Mouse (Mus musculus) granulocyte monocyte progenitor cell, adult 5-6 weeks (primary cell): ENCODE measurements around the gene Tapt1. TPM values are rescaled to one million over a fixed set of nuclear protein-coding genes. Genes with fewer than 3 reads are reported as not detected.
A peak's percentile ranks its signal among the peaks of the same experiment; 100 is the strongest.
"Not testable (repeated sequence)": the region's sequence is repeated elsewhere in the genome, so short reads cannot be mapped to it uniquely, and the experiment has no call there.

Source experiments
- ATAC-seq: replicated peaks from 2 replicates; pipeline ENCODE4 v1.8.0; 2016; ENCODE audit warnings: mild to moderate bottlenecking, moderate TSS enrichment, inconsistent platforms; ENCODE audit not compliant: poor library complexity, severe bottlenecking
- total RNA-seq, 2 experiments: library from RNA; stranded (forward) in 1 of 2; stranded (reverse) in 1 of 2; fragments of 200-712, 200-1000 nt in 1 of 2; fragments of >200 nt in 1 of 2; fragmentation: Nextera tagmentation in 1 of 2; gene quantifications; 2 replicates each; pipeline ENCODE4 v1.2.3; 2014 to 2017

The Tapt1 gene
- total RNA-seq (2014; fragmentation: Nextera tagmentation) (25.5 and 46.5 TPM in 2 replicates), total RNA-seq (2017) (45.6 and 64.7 TPM in 2 replicates)

DNA sequence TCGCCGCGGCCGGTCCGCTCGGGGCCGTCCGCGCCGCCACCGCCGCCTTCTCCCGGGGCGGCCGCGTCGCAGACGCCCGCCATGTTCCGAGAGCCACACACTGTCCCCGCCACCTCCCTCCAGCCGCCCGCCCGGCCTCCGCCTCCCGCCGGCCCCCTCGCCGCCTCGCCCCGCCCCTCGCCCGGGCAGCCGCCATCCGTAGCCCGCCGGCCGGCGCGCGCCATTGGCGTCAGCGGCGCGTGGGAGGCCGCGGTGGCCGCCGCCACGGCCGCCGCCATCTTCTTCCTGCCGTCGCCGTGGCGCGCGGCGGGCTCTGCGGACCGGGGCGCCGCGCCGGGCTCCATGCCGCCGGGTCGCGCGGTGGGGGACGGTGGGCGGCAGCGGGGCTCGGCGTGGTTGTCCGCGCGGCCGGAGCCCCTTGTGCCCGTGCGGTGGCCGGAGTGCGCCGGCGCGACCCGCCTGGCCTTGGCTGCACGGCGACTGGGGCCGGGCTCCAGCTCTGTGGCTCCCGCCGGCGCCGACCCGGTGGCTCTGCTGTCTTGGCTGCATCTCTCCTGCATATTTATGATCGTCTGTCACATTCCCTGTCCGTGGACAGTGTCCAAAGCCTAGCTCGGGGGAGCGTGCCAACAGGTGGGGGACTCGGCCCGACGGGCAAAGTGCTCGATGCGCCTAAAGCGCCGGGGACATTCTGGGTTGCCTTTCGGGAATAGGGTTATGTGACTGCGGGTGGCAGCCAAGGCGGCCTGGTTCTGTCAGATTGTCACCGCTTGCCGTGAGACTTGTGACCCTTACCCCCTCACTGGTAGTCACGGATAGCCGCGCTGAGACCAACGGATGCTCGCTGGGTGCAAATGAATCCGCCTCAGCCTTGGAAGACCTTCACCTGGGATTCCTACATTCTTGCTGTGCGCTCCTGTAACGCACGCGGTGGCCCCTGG lies at the start of gene Tapt1:
Gene Tapt1, minus strand, starts transcription at position 106 of the 941 bp plus-strand sequence.
- ATAC-seq = peak; percentile 65

DNA sequence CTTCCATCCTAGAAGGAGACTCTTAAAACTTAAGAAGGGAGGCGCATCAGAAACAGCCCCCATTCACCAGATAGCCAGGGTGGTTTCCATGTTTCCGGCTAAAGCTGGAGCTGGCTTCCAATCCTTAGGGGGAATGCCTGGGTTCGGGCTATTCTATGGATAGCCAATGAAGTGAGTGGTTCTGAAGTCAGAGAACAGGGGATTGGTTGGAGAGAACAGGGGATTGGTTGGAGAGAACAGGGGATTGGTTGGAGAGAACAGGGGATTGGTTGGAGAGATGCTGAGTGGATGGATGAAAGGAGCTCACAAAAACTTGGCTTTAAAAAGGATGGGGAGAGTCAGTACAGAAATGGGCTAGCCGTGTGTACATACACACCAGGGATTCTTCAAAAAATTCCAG lies 45.1 kb upstream of the Tapt1 start:
- no peak for ATAC-seq

DNA sequence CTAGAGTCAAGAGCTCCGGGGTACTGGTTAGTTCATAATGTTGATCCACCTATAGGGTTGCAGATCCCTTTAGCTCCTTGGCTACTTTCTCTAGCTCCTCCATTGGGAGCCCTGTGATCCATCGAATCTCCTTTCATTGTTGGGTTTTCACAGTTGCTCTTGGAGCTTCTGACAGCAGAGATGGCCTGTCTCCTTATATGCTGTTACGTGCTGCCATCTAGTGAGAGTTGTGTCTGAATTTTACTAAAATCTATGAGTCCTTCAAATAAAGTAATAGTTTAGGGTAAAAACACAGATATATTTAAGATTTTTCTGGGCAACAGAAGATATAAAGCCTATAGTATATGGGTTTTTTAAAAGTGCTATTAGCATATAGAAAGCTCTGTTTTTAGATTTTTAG lies 42.1 kb upstream of the Tapt1 start:
- not testable (repeated sequence) for ATAC-seq

DNA sequence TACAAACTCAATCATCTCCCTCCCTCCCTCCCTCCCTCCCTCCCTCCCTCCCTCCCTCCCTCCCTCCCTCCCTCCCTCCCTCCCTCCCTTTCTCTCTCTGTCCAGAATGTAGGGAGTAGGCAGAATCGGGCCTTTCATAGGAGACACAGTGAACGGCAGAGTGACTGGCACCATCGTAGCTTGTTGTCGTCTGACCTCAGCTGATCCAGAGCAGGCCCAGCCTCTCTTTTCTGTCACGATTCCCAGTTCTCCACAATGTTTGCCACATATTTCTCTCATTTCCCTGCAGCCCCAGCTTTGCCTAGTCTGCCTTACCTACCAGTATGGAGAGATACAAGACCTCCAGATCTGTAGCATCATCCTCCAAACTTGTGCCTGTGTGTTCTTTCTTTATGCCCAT lies 35.3 kb upstream of the Tapt1 start:
- no peak for ATAC-seq

DNA sequence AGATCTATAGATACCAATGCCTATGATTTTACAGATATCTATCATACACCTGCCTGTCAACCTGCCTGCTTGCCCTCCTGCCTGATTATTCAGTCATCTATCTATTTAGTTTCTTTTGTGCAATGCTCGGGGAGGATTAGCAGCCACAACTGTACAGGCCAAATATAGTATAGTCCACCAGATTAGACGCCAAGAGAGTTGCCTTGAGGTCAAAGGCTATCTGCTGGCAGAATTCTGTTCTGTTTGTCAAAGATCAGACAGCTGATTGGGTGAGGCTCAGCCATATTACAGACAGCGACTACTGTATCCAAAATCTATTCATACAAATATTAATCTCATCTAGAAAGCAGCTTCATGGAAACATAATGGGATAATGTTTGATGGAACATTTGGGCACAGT lies 34.7 kb upstream of the Tapt1 start:
- ATAC-seq = no peak

DNA sequence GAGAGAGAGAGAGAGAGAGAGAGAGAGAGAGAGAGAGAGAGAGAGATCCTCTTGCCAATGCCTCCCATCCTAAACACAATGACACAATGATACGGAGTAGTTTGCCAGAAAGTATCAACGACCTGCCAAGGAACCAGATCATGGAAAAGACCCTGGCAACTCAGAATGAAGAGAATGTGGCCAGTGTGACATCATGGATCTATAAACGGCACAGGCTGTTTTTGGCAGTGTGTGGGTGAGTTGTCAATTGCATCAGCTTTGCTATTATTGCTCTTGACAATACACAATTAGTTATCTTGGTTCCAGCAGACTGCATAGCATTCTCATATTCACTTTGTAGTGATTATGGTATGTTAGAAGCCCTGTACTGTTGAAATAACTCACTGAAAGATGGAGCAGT lies 33.3 kb upstream of the Tapt1 start:
- no peak for ATAC-seq

DNA sequence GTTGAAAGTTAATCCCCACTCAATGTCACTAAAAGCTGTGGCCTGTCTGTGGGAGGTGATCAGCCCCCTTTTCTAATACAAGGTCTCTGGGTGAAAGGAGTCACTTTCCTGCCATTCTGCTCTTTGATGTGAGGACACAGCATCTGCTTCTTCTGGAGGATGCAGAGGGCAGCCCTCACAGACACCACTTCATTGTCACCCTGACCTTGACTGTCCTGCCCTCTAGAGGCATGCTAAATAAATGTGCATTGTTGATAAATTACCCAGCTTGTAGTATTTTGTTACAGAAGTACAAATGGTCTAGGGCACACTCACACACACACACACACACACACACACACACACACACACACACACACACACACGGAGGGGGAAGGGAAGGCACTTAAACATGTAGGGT lies 31.7 kb upstream of the Tapt1 start:
- peak; percentile 47 for ATAC-seq

DNA sequence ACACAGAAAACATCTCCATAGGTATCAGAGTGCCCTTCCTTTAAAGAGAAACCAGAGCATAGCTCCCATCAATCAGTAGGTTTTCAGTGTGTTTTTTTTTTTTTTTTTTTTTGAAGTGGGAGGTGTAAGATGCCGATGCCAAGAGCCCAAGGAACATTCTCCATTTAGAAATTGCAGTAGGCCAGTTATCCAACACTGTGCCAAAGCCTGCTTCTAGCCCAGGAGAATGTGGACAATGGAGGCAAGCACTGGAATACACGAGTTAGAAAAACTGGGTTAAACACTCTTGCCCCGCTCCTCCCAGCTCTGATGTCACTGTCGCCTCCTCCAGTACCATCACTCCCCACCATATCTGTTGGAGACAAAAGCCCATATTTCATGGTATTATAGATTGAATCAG lies 31.0 kb upstream of the Tapt1 start:
- no peak for ATAC-seq

DNA sequence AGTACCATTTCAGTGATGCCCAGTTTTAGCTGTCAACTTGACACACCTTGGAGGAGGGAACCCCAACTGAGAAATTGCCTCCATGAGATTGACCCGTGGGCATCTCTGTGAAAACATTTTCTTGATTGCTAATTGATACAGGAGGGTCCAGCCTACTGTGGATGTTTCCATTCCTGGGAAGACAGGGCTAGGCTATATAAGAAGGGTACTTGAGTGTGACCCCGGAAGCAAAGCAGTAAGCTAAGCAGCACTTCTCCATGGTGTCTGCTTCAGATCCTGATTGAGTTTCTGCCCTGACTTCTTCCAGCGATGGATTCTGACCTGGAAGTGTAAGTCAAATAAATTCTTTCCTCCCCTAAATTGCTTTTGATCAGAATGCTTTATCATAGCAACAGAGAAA lies 30.1 kb upstream of the Tapt1 start:
- no peak for ATAC-seq

DNA sequence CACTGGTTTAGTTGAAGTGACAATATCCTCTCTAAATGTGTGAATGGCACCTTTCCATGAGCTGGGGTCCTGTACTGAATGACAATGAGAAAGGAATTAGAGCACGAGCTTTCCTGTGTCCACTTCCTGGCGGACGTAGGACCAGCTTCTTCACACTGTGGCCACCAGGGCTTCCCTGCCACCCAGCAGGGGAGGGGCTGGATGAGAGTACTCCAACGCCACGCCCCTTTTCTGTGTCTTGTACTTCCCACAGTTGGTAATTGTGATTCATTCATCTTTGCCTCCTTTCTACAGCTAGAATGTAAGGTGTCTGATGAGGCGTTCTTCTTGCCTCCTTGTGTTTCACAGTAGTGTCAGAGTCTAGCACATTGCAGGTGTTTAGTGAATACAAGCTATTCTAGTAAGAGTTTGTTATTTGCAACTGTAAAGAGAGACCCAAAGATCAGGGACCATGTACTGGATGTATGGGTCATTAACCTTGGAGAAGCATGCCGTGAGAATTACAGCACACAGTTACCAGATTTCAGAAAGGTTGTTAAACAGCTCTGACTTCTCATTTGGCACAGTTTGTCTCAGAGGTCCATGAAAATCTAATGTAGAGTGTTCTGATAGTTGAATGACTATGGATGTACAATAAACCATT lies 29.5 kb upstream of the Tapt1 start:
- peak; percentile 86 for ATAC-seq

DNA sequence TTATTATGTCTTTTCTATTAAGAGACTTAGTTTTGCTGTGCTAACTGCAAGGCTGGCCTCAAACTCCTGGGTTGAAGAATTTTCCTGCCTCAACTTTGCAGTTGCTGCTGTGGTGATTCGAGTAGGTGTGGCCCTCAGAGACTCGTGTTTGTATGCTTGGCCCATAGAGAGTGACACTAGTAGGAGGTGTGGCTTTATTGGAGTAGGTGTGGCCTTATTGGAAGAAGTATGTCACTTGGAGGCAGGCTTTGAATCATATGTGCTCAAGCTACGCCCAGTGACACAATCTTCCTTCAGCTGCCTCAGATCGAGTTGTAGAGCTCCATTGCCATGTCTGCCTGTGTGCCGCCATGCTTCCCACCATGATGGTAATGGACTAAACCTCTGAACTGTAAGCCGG lies 27.0 kb upstream of the Tapt1 start:
- no peak for ATAC-seq

DNA sequence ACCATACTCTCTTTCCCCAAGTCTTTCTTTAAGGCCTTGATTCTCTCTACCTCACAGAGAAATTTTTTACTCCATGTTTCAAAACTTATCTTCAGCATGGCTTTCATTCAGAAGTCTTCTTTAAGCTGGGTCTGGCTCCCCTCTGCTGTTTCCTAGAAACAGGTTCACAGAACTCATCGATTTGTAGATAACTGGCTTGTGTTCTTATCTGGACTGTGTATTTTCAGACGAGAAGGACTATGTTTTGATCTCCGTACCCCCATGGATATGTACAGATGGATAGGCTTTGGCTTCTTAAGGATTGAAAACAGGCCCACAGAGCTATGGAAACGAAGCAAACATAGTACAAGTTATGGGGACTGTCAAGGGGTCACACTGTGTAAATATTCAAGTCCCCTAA lies 26.0 kb upstream of the Tapt1 start:
- ATAC-seq = no peak

DNA sequence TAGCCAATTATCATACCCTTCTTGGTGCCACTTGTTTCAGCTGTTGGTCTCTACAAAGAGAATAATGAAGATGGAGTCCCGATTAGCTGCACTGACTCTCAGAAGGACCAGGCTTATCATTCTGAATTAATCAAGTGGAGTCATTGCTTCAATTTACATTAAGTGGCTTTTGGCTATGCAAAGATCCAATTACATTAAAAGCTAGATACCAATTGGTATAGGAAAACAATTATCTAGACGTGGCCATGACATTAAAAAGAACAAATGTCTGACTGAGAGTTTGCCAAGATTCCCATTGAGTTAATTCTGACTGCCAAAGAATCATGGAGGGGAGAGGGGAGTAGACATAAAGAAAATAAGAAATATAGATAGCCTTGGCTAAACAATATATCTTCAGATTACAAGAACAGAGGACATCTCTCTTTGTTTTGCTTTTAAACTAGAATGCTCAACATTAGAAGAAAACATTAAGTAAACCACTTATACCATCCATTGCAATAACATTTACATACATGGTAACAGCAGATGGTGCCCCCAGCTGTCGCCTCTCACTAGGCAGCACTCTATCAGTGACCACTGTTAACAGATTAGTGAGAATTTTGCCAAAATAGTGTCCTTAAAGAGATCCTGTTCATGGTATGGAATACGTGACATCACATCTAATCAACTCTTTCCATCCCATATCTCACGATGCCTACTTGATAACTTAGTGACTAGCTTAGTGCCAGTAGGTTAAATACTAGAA lies 24.0 kb upstream of the Tapt1 start:
- no peak for ATAC-seq

DNA sequence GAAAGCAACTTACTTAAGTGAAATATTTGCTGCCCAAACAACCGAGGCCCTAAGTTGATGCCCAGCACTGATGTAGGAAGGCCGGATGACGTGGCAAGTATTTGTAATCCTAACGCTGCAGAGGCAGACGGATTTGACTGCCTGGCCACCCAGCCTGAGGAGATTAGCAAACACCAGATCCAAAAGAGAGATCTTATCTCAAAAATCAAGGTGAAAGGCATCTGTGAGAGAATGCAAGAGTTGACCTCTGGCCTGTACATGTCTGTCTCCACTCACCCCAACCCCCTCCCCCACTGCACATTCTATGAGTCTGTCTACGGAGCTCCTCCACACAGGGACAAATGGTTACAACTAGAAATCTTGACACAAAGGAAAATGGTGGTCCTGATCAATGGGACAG lies 22.9 kb upstream of the Tapt1 start:
- ATAC-seq = no peak

DNA sequence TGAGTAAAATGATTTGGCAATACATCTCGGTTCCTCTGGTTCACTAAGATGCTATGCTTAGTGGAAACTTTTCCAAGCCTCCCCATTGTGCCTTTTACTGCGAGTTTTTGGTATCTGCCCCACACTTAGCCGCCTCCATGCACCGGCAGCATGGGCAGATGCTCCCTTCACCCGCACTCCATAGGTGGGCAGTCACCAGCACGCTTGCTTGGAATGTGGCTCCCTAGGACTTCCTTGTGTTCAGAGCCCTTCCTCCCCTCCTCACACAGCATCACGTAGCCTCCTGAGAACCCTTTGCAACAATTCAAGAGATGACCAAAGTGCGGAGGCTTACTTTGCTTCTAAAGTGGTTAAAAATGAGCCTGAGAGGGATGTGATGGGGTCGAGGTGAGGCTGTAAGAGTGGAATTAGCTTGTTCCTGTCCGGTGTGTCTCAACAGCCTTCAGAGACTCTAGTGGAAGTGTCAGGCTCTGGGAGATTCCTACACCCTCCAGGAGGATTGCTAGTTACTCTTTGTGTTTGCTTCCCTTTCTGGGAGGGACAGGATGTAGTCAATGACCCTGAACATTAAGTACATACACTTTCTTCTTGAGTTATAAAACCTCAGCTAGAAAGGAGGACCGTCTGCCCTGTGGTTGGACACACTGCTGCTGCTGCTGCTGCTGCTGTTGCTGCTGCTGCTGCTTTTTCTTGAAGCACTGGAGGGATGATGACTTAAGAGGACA lies 20.2 kb upstream of the Tapt1 start:
- 0 out of 2 replicates have a peak, but pooled peaks have one; percentile 17 for ATAC-seq

DNA sequence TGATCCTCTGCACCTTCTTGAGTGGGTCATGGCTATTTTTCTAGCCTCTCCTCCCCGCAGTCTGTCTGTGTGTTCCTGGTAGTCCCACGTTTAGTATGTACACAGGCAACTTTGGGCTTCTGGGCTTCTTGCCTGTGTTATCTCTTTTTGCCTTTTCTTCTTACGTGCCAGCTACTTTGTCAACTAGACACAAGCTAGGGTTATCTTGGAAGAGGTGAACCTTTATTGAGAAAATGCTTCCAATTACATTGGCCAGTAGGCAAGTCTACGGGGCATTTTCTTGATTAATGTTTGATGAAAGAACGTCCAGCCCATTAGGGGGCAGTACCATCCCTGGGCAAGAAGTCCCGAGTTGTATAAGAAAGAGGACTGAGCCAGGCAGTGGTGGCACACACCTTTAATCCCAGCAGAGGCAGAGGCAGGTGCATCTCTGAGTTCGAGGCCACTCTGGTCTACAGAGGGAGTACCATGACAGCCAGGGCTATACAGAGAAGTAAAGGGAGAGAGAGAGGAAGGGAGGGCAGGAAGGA lies 18.5 kb upstream of the Tapt1 start:
- ATAC-seq = peak; percentile 13; the same call in 1 of the 2 replicates

DNA sequence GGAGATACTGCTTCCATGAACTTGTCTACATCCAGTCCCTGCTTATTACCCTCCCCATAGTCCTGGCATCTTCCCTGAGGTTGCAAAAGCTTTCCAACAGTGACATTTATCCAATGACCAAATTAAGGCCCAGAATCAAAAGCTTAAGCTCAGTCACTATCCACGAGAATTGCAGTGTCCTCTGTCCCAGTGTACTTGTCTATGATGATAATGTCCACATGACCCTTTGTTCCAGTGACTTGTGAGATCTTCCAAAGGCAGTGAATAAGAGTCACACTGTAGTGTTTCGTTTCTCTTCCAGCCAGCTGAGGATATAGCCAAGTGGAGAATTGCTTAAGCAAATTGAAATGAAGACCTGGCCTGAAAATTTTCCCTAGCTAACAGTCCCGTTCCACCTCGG lies 16.4 kb upstream of the Tapt1 start:
- ATAC-seq = no peak

DNA sequence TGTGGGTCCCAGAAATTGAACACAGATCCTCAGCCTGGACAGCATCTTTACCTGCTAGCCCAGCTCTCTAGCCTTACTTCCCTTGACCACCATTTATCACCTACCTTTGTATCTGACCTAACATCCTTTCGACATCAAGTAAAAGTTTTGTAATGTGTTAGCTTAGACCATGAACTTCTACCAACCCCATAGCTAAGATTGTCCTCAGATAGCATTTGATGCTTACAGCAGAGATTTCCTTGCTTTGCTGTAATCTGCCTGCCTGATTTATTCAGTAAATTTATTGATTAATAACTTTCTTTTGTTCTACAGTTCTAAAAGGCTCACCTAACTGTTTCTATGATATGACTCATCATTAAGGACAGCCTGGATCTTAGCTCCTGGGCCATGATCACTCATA lies 15.3 kb upstream of the Tapt1 start:
- ATAC-seq = no peak

DNA sequence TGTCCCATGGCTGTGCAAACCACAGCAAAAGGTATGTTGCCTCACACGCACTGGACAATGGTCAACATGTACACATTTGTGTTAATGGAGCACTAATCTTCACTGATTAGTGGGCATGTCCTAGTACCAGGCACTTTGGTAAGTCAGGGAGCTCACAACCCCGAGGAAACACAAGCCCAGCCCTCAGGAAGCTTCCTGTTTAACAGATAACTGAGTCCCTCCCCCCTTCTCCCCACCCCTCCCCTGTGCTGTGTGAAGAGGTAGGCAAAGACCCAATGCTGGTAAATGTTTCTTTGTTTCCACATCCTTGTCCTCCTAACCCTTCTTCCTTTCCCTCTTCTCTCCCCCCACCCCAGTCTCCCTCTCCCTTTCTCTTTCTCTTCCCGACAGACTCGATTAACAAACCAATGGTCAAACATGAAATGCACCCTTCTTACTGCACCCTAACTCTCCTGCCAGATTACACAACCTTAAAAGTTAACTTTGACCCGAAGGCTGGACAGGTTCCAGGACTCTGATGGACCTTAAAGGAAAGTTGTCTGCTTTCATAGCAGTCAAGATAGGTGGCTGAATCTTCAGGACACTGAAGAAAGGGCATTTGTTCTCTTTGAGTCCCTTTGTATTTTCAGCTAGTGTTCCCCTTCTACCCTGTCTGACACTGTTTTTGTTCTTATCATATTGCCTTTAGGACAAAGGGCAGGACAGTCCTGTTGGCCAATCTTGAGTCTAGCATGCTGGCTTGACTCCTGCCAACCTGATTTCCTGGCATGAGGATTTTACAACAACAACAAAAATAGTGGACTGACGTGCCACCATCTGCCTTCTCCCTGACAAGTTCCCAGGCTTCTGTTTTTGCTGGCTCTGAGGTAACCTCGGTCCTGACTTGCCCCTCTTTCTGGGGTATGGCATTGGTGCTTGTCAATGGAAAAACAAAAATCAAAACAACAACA lies 13.0 kb upstream of the Tapt1 start:
- peak; percentile 7; the same call in 1 of the 2 replicates for ATAC-seq
